Mouse (Mus musculus) right cerebral cortex, adult 2 months (tissue): Measurements from ENCODE around the gene Cmya5.
"Not testable (repeated sequence)": the region's sequence is repeated elsewhere in the genome, so short reads cannot be mapped to it uniquely, and the experiment has no call there.

ENCODE experiments used
- DNase-seq, 2 experiments: peaks; one replicate each; pipeline ENCODE4 v3.0.0; 2021 to 2022; ENCODE audit warnings: low spot score in 2 of 2

Gene Cmya5

DNA sequence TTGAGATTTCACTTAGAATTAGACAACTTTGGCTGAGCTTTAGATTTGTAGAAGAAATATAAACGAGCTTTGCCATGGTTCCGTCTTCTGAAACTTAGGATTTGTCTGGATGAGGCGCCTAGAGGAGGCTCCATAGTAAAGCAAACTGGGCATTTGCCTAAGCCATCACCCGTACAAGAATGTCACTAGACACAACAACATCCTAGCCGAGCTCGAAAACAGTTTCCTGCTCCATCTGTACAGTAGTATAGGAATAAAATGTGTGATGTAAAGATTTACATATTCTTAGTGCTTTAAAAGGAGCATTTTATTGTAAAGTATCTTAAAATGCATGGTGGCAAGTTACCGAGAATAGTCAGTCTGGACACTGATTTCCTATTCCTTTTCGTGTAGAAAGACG, 22.2 kb downstream of the Cmya5 start:
- no peak for DNase-seq

DNA sequence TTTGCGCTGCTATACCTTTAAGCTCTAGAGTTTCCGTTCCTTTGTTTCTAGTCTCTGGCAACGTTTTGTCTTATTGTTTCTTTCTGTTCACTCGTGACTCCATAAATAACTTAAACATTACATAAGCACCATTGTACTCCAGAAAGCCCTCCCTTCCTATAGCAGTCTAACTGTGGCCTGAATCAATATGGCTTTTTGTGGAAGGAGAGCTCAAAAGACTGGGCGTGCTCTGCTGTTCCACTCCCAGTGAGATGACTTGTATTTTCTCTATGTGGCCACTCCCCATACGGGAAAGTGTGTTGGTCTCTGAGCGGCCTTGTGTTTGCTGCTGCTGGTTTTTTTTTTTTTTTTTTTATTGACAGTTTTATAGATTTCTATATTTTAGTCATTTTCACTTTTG, 27.3 kb downstream of the Cmya5 start:
- DNase-seq, result no peak

DNA sequence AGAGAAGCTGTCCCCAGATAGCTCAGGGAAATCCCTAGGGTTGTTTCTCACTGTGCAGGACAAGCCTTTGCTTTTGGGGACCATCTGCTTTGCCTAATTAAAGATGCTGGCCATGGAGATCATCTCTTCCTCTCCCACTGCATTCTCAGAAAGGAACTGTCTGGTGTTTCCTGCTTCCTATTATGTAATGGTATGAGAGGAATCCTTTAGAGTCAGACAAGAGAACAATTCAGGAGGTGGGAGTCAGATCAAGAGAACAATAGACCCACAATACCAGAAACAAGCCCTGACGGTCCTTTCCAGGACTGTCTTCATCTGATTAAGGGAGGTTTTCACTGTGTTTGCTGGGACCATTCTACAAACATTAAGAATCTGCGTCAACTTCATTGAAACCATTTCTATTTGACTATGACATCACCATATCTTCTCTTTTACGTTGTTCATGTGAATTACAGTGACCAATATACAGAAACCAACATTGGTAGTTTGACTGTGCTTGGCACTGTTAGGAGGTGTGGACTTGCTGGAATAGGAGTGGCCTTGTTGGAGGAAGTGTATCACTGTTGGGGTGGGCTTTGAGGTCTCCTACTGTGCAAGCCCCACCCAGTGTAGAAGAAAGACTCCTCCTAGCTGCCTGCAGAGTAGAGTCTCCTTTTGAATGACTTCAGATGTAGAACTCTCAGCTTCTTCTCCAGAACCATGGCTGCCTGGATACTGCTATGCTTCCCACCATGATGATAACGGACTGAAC, 42.0 kb downstream of the Cmya5 start:
- DNase-seq, result no peak

DNA sequence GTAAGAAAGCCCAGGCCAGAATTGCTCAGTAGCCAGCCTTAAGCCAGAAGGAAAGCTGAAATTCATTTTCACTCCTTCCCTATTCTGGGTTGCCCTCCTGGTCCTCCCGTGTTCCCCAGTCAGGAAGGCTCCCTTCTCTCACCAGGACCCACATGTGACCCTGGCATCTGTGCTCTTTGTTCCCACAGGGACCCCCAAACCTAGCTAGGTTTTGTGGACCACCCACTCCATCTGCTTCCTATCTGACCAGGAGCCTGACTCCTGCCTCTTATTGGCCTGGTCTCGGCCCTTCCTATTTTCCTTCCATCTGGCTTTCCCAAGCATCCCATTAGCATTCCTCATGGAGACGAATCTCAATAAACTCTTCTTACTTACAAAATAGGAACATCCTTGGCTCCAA, 45.9 kb downstream of the Cmya5 start:
- DNase-seq, result no peak

DNA sequence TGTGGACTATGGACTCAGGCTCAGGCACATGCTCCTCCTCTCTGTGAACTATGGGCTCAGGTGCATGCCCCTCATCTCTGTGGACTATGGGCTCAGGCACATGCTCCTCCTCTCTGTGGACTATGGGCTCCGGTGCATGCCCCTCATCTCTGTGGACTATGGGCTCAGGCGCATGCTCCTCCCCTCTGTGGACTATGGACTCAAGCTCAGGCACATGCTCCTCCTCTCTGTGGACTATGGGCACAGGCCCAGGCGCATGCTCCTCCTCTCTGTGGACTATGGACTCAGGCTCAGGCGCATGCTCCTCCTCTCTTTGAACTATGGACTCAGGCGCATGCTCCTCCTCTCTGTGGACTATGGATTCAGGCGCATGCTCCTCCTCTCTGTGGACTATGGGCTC, 47.9 kb downstream of the Cmya5 start:
- no peak for DNase-seq

DNA sequence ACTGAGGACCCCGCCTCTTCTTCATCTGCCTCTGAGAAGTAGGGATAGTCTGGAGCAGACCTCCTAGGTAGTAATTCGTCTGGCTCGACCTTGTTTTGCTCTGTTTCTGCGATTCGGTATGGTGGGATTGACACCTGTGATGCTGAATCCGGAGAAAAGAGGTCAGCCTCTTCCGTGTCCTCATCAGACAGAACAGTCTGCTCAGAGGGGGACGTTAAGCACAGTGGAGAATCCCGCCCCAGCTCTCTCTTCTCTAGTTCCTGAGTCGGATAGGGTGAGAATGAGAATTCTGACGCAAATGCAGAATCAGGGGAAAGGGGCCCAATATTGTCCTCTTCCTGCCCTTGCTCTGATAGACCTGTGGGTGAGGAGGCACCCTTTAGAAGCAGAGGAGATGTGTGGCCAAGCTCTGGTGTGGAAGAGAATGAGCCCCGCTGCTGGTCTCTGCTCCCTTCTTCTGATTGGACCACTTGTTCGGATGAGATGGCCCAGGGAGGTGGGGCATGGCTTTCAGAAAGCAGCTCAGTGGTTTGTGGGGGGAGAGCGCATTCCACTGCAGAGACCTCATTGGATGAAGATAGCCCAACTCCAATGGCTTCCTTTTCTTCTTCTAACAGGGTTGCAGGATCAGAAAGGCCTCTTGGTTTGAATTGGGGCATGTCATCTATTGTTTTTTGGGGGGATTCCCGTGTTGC, 49.3 kb downstream of the Cmya5 start:
- no peak for DNase-seq

DNA sequence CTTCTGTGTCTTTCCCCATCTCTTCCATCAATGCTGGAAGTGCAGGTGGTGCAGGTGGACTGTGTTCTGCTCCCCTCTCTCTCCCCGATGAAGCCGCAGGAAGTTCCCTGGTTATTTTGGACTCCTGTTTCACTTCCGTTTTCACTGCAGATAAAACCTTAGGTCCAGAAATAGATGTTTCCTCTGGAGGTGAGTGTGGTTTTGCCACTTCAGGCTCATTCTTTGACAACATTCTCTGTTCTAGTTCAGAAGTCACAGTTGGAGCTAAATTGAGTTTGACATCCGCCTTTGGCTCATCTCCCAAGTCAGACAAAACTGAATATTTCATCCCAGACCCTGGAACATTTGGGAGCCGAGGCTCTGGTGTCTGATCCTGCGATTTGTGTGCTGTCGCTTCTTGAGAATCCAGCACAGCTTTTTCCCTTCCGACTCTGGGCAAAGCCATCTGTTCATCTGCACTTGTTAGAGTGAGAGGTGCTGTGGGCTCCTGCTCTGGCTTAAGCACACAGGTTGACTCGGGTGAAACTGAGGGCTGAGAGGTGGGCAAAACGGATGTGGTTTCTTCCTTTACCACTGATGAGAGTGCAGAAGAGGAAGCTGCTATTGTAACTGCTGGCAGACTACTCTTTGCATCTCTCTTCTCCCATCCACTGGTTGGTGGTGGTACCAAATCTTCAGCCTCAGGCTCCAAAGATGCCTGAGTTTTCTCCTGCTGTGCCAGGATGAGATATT, 50.2 kb downstream of the Cmya5 start:
- peak; percentile 41 to 43 for DNase-seq

DNA sequence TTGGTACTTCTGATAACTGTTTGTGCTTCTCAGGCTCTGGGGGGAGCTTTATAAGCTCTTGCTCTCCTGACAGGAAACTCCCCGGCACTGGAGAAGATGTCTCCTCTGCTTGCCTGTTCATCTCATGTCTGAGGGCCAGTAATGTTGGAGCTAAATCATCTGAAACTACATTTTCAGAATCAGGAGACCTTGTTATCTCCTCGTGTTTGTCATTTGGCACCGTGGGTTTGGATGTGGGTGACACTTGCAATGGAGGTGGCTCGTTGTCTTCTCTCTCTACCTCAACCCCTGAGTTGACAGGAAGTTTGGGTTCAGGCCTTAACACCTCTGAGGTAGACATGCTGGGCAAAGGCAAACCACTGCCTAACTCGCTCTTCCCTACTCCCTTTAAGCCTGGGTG, 50.8 kb downstream of the Cmya5 start:
- DNase-seq, result no peak

DNA sequence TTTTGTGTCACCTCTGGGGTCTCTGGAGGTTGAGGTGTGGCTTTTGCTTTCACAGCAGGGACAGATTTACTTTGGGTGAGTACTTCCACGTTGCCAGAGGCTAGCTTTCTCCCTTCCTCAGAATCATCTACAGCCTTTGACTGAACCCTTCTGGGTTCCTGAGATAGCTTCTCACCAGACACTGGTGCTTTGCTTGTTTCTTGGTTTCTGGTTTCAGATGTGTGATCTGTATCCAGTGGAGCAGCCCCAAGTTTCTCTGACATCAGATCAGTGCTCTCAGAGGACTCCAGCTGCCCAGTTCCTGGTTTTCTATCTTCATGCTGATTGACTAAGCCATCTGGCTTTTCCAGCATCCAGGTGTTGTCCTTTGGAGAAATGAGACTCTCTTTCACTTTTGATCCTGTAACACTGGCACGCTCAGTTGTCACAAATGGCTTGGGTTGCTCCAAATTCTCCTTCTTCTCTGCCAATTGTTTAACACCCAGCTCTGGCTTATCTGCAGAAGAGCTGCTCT, 51.6 kb downstream of the Cmya5 start:
- no peak for DNase-seq

DNA sequence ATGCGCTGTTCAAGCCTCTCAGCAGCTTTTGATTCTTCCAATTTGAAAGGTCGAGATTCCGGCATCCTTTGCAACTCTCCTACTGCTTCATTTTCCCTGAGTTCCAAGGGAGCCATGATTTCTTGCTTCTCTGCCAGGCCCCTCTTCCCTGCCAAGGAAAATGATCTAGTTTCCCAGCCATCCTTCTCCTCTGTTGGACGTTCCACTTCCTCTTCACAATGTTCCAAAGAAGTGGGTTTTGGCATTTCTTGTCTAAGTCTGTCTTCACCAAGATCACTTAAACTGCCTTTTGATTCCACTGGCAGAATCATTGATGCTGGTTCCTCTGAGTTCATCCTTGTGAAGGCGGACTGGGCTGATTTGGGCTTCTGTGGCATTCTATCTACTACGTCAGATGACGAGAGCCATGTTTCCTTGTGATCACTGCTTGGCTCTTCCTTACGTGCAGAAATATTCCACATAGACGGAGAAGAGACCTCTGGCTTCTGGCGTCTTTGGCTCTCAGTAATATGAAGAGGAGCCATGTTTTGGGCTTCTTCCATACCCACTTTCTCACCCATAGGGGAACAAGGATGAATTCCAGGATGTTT, 52.6 kb downstream of the Cmya5 start:
- DNase-seq, result peak in 1 of 2 experiments; percentile 22

DNA sequence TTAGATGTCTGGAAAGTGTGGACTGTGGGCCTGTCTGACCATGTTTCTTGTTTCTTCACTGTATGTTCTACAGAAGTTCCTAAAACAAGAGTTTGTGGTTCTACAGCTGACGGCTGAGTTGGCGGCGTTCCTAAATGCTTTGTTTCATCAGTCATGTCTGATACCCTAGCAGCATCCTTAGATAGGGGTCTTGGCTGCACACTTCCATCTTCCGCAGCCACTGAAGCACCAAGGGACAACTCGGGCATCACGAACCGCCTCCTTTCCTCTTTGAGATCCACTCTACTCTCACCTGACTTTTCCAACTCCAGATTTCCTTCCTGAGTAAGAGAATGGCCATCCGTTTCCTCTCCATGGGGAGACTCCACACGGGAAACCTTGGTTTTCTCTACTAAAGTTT, 53.3 kb downstream of the Cmya5 start:
- no peak for DNase-seq

DNA sequence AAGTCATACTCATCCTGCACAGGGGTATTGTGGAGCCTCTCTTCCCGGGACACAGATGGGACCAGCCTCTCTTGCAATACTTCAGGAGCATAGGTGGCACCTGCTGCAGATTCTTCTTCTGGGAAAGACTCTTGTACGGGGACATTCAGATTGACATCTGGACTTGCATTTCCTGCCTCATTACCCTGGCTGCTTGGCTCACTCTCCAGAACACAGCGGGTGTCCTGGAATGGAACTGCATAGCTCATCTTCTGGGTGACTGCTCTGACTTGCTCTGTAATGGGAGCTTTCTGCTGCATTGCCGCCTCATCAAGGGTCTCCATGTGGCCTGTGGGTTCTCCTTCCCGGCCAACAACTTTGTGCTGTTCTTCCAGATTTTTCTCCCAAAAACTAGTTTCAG, 55.0 kb downstream of the Cmya5 start:
- DNase-seq, result no peak

DNA sequence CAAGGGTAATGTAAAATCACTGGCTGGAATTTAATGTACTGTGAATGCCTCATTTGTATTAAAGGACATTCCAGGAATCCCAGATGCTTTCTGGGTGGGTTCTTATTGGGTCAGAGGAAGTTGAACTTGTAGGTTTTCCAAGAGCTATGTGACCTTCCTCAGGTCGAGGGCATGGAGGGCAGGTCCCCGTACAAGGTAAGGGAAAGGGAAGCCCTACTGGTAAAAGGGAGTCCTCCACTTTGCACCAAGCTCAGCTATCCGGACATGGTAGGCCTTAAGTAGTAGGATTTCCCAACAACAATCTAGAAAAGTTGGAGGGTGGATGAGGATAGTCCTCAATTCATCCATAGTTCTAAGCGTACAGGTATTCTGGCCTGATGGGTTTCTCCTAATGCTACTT, 58.8 kb downstream of the Cmya5 start:
- DNase-seq, result no peak

DNA sequence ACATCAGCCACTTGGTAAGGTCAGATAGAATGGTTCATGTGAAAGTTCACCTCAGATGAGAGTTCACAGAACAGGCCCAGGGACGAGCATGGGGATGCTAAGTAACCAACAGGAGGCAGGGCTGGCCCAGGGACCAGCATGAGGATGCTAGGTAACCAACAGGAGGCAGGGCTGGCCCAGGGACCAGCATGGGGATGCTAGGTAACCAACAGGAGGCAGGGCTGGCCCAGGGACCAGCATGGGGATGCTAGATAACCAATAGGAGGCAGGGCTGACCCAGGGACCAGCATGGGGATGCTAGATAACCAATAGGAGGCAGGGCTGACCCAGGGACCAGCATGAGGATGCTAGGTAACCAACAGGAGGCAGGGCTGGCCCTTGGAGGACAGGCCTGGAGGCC, 62.2 kb downstream of the Cmya5 start:
- DNase-seq, result not testable (repeated sequence)

DNA sequence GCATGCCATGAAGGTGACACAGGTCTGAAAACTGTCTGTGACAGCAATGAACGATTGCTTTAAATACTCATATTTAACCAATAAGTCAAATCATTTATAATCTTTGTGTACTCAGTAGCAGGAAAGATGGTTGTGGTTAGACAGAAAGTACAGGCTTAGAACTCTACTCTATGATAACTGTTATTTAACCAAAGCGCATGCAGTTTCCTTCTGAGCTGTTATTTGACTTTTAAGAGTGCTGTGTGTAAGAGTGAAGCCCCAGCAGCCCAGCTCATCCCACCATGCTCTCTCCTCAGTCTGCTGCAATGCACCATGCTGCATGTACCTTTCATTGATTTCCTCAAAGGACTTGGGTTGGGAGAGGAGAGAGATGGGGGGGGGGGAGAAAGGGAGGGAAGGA, 63.7 kb downstream of the Cmya5 start:
- DNase-seq, result no peak

DNA sequence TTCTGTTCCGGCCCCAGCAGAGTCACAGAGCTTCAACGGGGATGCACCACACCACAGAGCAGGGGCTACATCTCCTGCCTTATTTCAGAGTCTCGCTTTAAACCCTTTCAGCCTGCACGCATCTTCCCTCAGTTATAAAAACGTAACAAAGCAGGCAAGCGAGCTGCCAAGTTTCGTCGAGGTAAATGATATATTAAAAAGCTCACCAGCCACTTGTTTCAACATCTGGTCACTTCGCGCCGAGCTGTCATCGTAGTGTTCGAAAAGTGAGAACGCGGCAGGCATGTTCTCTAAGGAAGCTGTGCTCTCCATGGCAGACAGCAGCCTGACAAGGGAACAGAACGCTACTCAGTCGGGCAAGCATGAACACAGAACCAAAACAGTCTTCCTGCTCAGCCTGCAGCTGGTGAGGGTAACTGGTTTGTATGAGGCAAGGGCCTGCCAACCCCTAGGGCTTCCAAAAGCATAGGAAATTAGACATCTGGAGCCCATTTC, 70.3 kb downstream of the Cmya5 start:
- peak; percentile 56 to 66 for DNase-seq

DNA sequence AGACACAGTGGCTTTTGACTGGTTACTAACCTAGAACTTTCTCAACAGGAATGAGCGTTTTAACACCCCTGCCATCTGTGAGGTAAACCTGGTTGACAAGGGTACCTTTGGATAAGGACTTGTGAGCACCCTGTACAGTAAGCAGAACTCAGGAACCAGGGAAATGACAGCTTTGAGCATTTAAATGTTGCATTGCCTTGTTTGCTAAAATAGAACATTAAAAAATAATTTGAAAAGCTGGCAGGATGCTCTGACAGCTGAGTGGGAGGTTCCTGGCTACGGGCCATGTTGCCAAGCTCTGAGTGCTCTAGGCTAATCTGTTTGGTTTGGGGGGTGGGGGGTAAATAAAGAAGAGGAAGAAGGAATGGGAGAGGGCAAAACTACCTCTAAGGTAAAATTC, 70.9 kb downstream of the Cmya5 start:
- peak; percentile 74 to 75 for DNase-seq

DNA sequence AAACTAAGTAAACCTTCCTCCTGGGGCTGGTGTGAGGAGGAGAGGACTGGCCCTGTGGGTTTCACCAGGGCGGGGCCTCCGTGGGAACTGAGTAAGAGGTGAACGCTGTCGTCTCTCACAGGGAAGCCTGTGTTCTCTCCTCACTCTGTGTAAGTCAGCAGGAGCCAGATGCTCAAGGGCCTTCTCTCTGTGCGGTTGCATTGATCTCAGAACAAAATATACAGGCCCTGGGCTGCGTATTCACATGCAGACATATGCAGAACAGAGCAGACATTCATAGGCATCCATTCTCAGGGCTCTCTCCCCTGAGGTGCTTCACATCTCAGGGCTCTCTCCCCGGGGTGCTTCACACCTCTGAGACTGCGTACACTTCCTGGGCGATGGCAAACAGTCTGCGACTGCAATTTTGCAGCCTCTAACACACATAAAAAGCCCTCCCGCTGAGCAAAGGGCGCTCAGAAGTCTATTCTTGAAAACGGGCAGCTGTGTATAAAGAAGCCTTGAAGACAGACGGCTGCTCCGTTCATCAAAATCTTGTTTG, 71.6 kb downstream of the Cmya5 start:
- DNase-seq, result no peak

DNA sequence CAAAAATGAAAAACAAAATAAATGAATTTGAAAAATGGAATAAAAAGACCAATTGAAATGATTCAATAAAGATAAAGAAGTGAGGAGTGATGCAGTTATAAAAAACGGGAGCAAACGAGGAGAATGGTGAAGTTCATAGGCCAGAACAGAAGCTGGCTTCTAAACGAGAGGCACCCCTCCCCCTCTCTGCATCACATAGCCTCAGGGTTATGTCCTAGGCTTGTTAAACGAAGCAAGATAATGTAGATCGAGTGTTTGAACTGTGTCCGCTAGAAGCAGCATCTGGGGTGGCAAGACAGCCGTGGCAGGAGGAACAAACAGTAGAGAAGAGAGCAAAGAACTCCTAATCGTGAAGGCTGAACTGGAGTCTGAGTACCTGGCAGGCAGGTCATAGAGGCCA, 74.1 kb downstream of the Cmya5 start:
- DNase-seq, result no peak

DNA sequence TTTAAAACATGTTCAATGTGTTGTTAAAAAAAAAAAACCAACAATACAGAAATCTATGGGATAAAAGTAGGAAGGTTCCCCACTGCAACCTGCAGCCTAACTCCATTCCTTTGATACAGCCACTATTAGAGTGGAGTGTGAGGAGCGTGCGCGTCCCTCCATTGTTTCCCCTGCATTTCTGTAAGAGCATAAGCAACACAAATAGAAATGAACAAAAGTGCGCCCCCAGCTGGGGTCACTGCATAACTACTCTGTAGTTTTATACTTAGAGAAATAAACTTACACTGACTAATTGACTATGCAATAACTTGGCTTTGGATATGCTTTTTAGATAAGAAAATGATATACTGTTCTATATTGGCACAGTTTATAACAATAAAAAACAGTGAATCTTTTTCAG, 75.0 kb downstream of the Cmya5 start:
- DNase-seq, result no peak

DNA sequence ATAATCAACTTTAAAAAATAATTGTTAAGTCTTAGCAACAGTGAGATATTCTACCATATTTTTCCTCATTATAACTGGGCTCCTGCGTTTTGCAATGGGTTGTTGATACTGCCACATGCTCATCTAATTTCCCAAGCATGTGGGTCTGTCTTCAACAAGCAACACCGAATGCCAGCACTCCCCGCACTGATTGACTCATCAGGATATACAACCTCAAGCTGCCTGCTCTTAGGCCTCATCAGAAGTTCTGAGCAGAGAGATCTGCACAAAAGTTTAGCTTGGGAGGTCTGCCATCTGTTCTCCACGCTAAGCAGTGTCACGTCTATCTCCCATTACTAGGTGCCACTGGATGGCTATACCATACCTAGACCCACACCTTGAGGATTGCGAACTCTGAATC, 76.2 kb downstream of the Cmya5 start:
- no peak for DNase-seq
